Mouse (Mus musculus): Measurements from ENCODE around the gene Slc15a2.

The Slc15a2 gene

GRCm38 (mm10) chr16:36784594-36785313 lies at the start of gene Slc15a2:
Gene Slc15a2 (minus strand): TSS chr16:36784962.
- peak; percentile 55 for DNase-seq (ENCODE audit: low read depth, low spot score)

DNA sequence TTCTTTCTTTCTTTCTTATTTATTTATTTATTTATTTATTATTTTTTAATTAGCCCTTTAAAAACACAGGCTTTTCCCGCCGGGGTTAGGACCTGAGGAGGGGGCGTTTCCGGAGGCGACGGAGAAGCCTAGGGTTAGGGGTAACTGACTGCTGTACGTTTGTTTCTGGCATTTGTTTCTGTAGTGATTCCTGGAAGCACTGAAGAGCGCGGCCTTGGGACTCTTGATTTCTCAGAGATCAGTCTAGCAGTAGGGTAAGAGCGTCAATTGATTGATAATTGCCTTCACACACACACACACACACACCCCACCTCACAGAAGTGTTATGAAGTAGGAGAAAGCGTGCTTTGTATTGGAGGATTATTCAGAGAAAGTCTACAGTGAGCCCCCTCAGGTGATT lies 44.1 kb upstream of the Slc15a2 start:
- DNase-seq (ENCODE audit: low read depth, low spot score), result peak; percentile 12

DNA sequence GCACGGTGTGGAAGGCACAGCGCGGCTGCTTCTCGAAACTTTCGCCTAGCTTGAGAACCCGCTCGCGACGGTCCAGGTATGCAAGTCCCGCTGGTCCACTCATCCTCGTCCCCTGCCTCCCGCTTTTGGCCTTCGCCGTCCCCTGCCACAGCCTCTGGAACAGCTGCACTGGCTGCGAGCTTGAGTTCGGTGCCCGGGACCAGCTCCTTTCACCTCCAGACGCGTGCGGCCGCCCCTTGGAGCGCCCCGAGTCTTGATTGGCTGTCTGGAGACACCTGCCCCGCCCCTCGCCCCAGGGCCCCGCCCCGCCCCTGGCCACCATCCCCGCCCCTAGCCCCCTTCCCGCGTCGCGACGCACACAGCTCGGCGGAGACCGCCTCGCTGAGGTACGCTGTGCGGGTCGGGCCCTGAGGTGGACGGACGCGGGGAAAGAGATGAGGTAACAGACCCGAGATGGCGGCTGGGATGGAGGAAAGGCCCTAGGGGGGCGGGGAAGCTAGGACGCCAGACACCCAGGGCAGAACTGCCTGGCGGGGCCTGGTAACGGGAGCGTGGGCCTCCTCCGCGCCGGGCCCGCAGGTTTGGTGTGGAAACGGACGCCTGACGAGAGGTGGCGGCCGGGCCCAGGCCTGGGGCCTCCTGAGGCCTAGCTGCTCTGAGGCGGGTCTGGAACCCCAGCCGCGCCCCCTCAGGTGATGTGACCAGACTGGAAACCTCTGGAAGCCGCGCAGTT lies 43.5 kb upstream of the Slc15a2 start, which contains the start of gene Iqcb1:
Gene Iqcb1, plus strand, starts transcription at position 332 of the 733 bp plus-strand sequence.
- peak; percentile 90 for DNase-seq (ENCODE audit: low read depth, low spot score)

DNA sequence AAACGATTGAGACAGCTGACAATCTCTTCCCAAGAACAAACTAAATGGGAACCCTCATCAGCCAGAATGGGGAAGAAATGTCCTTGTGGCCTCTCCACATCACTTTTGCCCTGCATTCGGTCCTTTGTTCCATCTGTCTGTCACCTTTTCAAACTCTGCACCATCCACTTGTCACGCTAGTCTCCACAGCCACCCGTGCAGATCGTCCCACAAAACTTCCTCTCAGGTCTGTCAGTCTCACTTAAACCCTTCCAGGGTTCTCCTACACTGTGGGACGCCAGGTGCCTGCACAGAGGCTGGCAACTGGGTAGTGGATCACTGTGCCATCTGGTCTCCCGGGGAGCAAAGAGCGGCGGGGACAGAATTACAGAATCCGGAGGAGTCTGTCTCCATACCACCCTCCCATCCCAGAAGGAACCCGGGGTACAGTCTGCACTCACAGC lies 42.9 kb upstream of the Slc15a2 start:
- no peak for DNase-seq (ENCODE audit: low read depth, low spot score)

DNA sequence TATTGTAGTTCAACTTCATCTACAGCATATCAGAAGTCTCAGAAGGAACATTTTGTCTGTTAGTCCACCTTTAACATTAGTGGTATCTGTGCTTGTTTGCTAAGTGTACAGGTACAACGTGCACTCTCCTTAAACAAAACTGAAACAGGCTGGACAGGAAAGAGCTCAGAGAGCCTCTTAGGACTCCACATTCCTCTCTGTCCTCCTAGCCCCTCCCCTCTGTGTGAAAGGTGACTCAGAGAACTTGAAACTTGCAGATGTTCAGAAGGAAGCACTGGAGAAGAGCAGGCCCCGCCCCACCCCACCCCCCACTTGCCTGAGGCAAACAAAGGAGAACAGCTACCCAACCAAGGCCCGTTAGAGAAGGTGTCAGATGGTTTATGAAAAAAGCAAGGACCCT lies 36.7 kb upstream of the Slc15a2 start:
- peak; percentile 5 for DNase-seq (ENCODE audit: low read depth, low spot score)

- no peak for DNase-seq (ENCODE audit: low read depth, low spot score)
Observed at GRCm38 (mm10) chr16:36820747-36821146, 36.0 kb upstream of the Slc15a2 start.

- DNase-seq (ENCODE audit: low read depth, low spot score), result no peak
Observed at GRCm38 (mm10) chr16:36820016-36820415, 35.3 kb upstream of the Slc15a2 start.

DNA sequence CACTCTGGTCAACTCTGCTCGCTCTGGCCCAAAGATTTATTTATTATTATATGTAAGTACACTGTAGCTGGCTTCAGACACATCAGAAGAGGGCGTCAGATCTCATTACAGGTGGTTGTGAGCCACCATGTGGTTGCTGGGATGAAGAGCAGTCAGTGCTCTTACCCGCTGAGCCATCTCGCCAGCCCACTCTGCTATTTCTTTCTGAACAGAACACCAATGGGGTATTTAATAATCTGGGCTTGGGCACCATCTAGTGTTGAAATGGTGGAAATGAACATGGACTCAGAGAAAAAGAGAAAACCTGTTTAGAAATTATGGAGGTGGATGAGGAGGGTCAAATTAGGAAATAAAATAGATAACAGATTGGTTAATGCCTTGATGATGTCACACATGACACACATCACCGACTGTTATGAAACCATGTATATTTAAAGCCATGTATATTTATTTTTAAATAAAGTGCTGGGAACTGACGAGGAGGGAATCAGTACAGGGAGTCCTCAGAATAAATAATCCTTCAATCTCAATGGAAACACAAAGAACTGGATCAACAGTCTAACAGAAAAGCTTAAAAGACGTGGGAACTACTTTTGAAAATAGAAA lies 32.7 kb upstream of the Slc15a2 start:
- DNase-seq (ENCODE audit: low read depth, low spot score), result peak; percentile 92

GRCm38 (mm10) chr16:36816916-36817315 lies 32.2 kb upstream of the Slc15a2 start:
- DNase-seq (ENCODE audit: low read depth, low spot score), result no peak

DNA sequence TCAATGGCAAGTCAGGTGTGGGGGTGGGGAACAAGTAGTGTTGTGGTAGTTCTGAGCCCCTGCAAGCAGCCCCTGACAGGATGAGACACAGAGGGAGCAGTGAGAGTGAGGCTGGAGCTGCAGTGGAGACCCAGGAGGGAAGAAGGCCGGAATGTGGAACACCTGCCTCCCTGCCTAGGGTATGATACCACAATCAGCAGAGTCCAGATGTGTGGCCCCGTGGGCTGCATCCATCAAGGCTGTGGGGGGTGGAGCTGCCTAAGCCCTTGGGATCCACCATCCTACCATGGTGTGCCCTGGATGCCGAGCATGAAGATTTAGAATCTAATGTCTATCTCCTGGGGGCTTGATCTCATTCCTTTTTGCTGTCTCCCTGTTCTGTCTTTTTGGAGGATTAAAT lies 28.9 kb upstream of the Slc15a2 start:
- no peak for DNase-seq (ENCODE audit: low read depth, low spot score)

DNA sequence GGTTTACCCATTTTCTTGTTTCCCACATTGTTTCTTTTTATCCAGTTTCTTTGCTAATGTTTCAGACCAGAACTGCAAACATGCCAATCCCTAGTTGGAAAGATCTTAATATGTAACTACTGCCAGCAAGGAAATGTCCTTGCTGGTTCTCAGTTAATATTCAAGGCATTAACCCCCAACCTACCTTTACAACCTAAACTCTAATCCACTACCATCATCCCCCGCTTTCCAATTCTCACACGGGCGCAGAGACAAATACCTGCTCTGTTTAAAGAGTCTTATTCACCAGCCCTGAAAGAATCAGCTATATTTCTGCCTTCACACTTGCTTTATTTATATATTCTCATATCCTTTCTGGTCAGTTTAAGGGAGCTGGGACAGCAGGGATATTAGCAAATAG lies 23.9 kb upstream of the Slc15a2 start:
- DNase-seq (ENCODE audit: low read depth, low spot score), result no peak

DNA sequence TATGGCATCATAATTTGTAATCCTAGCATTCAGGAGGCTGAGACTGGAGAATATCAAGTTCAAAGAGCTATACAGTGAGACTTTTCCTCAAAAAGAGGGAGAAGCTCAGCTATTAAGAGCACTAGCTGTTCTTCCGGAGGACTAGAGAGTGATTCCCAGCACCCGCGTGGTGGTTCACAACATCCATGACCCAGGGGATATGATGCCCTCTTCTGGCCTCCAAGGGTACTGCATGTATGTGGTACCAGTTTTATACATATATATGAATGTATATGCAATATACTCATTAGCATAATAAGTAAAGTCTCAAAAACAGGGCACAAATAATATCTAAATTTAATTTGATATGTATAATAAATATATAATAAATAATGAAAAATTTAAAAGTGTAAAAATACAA lies 17.6 kb upstream of the Slc15a2 start:
- no peak for DNase-seq (ENCODE audit: low read depth, low spot score)

GRCm38 (mm10) chr16:36798334-36798733 lies 13.6 kb upstream of the Slc15a2 start:
- no peak for DNase-seq (ENCODE audit: low read depth, low spot score)

DNA sequence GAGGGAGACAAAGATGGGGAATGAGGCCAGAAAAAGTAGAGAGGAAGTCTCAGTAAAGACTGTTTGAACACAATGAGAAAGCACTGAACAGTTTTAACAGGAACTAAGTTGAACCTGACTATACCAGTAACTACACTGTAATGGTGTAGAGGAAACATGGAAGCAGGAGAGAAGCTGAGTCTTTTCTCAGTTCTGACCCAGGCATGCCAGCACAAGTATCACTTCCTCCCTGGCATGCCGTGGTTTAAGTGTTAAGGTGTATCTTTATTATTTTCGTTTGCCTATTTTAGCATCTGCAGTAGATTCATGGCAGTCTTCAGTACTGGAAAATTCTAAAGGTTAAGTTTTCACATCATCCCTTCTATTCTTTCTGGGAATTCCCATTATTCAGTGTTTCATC lies 10.2 kb upstream of the Slc15a2 start:
- DNase-seq (ENCODE audit: low read depth, low spot score), result no peak

DNA sequence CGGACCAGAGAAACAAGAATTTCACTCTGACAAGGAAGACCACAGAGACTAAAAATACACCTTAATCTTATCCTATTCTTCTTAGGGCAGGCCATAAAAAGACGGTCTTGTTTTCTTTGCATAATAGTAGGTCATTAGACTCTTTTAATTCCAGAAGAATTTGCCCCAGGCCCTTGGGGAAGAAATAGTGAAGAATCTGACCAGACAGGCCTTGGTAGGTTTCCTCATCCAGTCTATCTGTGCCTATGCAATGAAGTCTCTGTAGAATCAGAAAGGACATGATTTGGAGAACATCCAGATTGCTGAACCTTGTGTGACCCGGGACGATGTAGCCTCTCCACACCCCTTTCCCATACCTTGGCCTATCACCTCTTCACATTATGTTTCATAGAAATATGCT lies 5.4 kb upstream of the Slc15a2 start:
- DNase-seq (ENCODE audit: low read depth, low spot score), result no peak

DNA sequence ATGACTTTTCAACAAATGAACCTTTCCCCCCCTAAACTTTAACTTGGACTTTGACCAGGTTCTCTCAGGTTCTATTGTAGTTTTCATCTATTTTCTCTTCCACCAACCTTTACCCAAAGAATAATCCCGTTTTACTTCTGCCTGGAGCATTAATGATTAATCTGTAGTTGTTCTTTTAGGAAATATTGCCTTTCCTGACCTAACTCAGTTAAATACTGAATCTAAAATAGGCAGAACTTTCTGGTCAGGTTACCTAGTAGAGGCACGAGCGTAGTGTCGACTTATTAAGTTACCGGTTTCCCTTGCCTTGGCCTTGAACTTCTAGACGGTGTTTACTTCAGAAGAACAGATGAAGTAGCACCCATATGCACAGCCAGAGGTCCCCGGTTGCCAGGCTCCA lies 1.7 kb upstream of the Slc15a2 start:
- DNase-seq (ENCODE audit: low read depth, low spot score), result no peak

GRCm38 (mm10) chr16:36784146-36784545 lies 616 bp downstream of the Slc15a2 start:
- peak; percentile 14 for DNase-seq (ENCODE audit: low read depth, low spot score)

DNA sequence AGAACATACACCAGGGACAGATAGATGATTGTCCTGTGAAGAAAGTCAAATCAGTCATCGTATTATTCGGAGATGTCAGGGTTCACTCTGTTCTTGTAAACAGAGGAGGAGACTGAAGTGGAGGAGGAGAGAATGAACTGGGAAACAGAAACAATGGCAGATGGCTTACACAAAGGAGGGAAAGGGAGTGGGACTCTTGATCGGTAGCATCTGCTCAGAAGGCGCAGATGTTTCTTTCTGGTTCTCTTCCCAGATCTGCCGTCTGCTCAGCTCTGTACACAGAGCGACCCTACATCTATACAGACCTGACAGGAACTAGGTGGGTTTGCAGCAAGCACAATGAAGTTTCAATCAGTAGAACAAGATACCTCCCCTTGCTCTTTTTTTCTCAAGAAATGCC lies 9.1 kb downstream of the Slc15a2 start:
- peak; percentile 58 for DNase-seq (ENCODE audit: low read depth, low spot score)

DNA sequence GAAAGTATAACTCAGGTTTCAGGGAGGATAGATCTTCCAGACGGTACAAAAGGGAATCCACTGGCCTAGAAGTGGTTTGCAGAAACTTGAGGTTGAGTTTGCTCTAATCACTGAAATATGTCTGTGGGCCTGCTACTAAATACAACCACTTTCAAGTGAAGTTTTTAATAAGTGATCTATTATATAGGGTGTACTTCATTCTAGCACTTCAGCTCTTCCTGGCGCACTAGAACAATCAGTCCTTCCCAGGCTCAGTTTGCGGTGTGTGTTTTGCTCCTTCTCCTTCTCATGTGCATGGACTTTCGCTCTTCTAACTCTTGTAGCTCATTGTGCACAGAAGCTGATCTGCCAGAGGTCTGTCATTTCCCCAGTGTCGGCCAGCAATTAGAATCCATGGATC lies 11.8 kb downstream of the Slc15a2 start:
- DNase-seq (ENCODE audit: low read depth, low spot score), result no peak

DNA sequence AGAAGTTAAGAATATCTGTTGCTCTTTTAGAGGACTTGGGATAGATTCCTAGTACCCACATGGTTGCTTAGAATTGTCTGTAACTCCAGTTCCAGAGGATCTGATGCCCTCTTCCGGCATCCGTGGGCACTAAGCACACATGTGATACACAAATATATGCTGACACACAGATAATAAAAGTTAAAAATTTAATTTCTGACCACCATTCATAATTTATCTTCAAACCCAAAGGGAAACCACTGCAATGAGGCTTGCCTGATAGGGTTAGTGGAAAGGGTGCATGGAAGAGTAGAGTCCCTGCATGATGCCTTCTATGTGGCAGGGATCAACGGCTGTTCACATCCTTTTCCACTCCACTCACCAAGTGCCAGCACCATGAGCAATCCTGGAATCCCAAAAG lies 13.1 kb downstream of the Slc15a2 start:
- no peak for DNase-seq (ENCODE audit: low read depth, low spot score)

- DNase-seq (ENCODE audit: low read depth, low spot score), result no peak
Observed at GRCm38 (mm10) chr16:36771244-36771643, 13.5 kb downstream of the Slc15a2 start.

GRCm38 (mm10) chr16:36770830-36771229 lies 13.9 kb downstream of the Slc15a2 start:
- DNase-seq (ENCODE audit: low read depth, low spot score), result peak; percentile 8
